Mouse (Mus musculus) stomach, postnatal 0 days (tissue): ENCODE results near the gene Asic4. TPM values are rescaled to one million over a fixed set of nuclear protein-coding genes. Genes with fewer than 3 reads are reported as not detected.

Source experiments
- ATAC-seq: fragments of 200-750 bp; cut with Nextera tagmentation; 2 replicates; pipeline ENCODE4 v1.8.0; 2017; ENCODE audit not compliant: low FRiP score, low TSS enrichment
- DNase-seq: peaks from one replicate; pipeline ENCODE4 v3.0.0-alpha.2; 2016; ENCODE audit warnings: low spot score
- H3K27ac ChIP-seq: fragments of 300-500 bp; sonication (generic); replicated peaks from 2 replicates; pipeline ENCODE4 v1.5.1; 2014; ENCODE audit warnings: mild to moderate bottlenecking, control low read depth
- H3K27me3 ChIP-seq: fragments of 300-500 bp; sonication (generic); 2 replicates; pipeline ENCODE4 v1.6.1; 2014; ENCODE audit warnings: low read length; ENCODE audit not compliant: control insufficient read depth, insufficient read depth
- H3K36me3 ChIP-seq: fragments of 300-500 bp; sonication (generic); 2 replicates; pipeline ENCODE4 v1.6.1; 2014; ENCODE audit warnings: low read length, mixed read lengths; ENCODE audit not compliant: control insufficient read depth, insufficient read depth
- H3K4me1 ChIP-seq: fragments of 300-500 bp; sonication (generic); replicated peaks from 2 replicates; pipeline ENCODE4 v1.6.1; 2014; ENCODE audit warnings: antibody characterized with exemption; ENCODE audit not compliant: control insufficient read depth, insufficient read depth
- H3K4me2 ChIP-seq: fragments of 300-500 bp; sonication (generic); replicated peaks from 2 replicates; pipeline ENCODE4 v1.6.1; 2014; ENCODE audit warnings: low read depth, mild to moderate bottlenecking, control low read depth, moderate library complexity
- H3K4me3 ChIP-seq: fragments of 300-500 bp; sonication (generic); 2 replicates; pipeline ENCODE4 v1.5.1; 2014; ENCODE audit warnings: low read depth, low read length, control low read depth
- H3K9ac ChIP-seq: fragments of 300-500 bp; sonication (generic); 2 replicates; pipeline ENCODE4 v1.6.1; 2014; ENCODE audit warnings: mild to moderate bottlenecking, low read length, control low read depth, mixed read lengths
- H3K9me3 ChIP-seq: fragments of 300-500 bp; sonication (generic); 2 replicates; pipeline ENCODE4 v1.6.1; 2016; ENCODE audit warnings: low read length; ENCODE audit not compliant: control insufficient read depth
- CTCF ChIP-seq: IDR thresholded peaks from 2 replicates; pipeline ENCODE4 v1.5.1; 2016; ENCODE audit warnings: antibody characterized with exemption, low read depth, mild to moderate bottlenecking, moderate library complexity
- EP300 ChIP-seq: optimal IDR thresholded peaks from 2 replicates; pipeline ENCODE3; 2016; ENCODE audit warnings: antibody characterized with exemption
- WGBS: fragments of 180-500 bp; shearing (Covaris S2); extraction: QIAGEN DNeasy Blood & Tissue Kit; methylation state at CpG from one replicate; pipeline ENCODE4 v1.1.7; 2014; 5-methylcytosine and 5-hydroxymethylcytosine counted together
- polyA plus RNA-seq: library from polyadenylated mRNA; unstranded; fragments of >200 nt; fragmentation: Nextera tagmentation; extraction: Ambion mirVana; gene quantifications from 2 replicates; pipeline ENCODE4 v1.2.1, GENCODE M21; 2015

Asic4 gene
- polyA plus RNA-seq, 1 experiment from 2014 or later, result 0.55 TPM

- peak overlapping the region; percentile 50 for H3K4me2 ChIP-seq
- ATAC-seq (no peak; the same call in 1 of the 2 replicates), DNase-seq (peak; percentile 48)
- no peaks in the 10 kb centered on the region for H3K36me3 ChIP-seq
- no peaks in the 10 kb centered on the region for H3K9me3 ChIP-seq
- H3K27ac ChIP-seq, result no peak overlapping the region
- 19% methylated on average over 66 of the region's 71 CpGs for WGBS
- TF ChIP-seq CTCF (peak; percentile 8; the same call in 1 of the 2 replicates), EP300 (no peak)
- H3K9ac ChIP-seq, result peak overlapping the region; percentile 31; the same call in 1 of the 2 replicates
- no peaks in the 10 kb centered on the region for H3K27me3 ChIP-seq
- H3K4me3 ChIP-seq, result peak overlapping the region; percentile 29
- no peaks in the 10 kb centered on the region for H3K4me1 ChIP-seq
These were observed 27.3 kb upstream of the Asic4 start for GRCm38 (mm10) chr1:75422823-75423471.

GRCm38 (mm10) chr1:75423780-75424390 lies 26.4 kb upstream of the Asic4 start:
- no peak for TF ChIP-seq EP300
- no peak for TF ChIP-seq CTCF
- H3K4me3 ChIP-seq, result no peak overlapping the region
- H3K4me1 ChIP-seq, result no peaks in the 10 kb centered on the region

GRCm38 (mm10) chr1:75425796-75426471 lies 24.3 kb upstream of the Asic4 start:
- Histone ChIP-seq H3K9me3 (no peaks in the 10 kb centered on the region), H3K27ac (no peak overlapping the region), H3K36me3 (no peaks in the 10 kb centered on the region; the same call in 1 of the 2 replicates), H3K9ac (no peak overlapping the region), H3K4me2 (no peak overlapping the region), H3K27me3 (no peaks in the 10 kb centered on the region), H3K4me3 (no peak overlapping the region), H3K4me1 (no peaks in the 10 kb centered on the region)
- TF ChIP-seq CTCF (peak; percentile 75), EP300 (no peak)
- 29% methylated on average over 10 of the region's 10 CpGs for WGBS
- no peak for ATAC-seq
- DNase-seq, result peak; percentile 76

More at GRCm38 (mm10) chr1:75423780-75424390, 26.4 kb upstream of the Asic4 start:
- ATAC-seq (no peak), DNase-seq (no peak)
- Histone ChIP-seq H3K27me3 (no peaks in the 10 kb centered on the region), H3K9ac (no peak overlapping the region), H3K36me3 (no peaks in the 10 kb centered on the region), H3K4me2 (no peak overlapping the region), H3K27ac (no peak overlapping the region), H3K9me3 (no peaks in the 10 kb centered on the region)
- WGBS, result 87% methylated on average over 11 of the region's 11 CpGs

DNA sequence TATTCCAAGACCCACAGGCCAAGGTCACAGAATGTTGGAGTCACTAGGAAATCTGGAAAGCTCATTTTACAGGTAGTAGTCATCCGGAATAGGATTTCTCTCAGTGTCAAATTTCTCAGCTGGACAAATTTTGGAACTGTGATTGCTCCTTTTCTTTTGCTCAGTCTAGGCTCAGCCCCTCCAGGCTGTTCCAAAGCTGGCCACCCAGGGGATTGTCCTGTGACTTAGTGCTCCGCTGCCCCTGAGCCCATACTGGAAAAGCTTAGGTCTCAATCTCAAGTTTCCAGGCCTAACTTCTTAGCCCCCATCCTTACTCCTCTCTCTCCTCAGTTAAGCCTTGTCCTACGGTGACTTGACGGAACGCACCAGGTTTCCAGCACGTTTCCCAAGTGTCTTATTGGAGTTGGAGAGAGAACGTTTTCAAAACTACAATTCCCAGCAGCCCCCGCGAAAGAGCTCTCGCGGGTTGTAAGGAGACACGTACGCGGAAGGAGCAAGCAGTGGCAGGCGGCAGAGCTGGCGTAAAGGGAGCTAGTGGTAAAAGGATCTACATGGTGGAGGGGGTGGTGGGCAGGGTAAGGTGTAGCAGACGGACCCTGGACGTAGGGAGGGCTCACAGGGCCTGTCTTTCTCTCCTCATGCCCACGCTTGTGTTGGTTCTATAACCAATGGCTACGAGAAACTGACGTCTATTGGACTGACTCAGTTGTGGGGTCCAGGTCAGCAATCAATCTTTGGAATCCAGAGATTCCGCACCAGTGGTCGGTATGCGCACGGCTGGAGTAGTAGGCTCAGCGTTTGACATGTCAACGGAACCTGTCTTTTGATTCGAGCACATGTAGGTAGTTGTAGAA lies 14.5 kb upstream of the Asic4 start, which contains the start of gene Gmppa:
Gene Gmppa (plus strand): TSS at position 456 of the 854 bp plus-strand sequence.
- Histone ChIP-seq H3K9me3 (no peaks in the 10 kb centered on the region), H3K4me3 (peak within 1 kb of the TSS; percentile 67), H3K4me2 (peak within 1 kb of the TSS; percentile 73), H3K4me1 (peaks cover 5% of the 10 kb centered on the region; the same call in 1 of the 2 replicates), H3K27ac (peak within 1 kb of the TSS; percentile 79), H3K27me3 (no peaks in the 10 kb centered on the region), H3K9ac (peak within 1 kb of the TSS; percentile 75), H3K36me3 (no peaks in the 10 kb centered on the region)
- DNase-seq, result peak; percentile 87
- 5% methylated on average over 28 of the region's 28 CpGs for WGBS
- TF ChIP-seq EP300 (no peak), CTCF (no peak)
- ATAC-seq, result peak; percentile 87

DNA sequence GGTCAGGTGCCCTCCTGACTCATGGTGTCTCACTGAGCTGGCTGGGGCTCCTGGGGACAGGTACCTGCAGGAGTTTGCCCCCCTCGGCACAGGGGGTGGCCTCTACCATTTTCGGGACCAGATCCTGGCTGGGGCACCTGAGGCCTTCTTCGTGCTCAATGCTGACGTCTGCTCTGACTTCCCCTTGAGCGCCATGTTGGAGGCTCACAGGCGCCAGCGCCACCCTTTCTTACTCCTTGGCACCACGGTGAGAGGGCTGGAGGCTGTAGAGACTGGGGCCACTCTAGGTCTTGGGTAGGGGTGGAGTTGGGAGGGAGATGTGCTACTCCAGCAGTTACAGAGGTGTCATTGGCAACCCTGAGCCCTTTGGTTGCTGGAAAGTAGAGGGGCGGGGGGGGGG lies 11.5 kb upstream of the Asic4 start:
- H3K4me3 ChIP-seq, result no peak overlapping the region
- peaks cover 13% of the 10 kb centered on the region for H3K36me3 ChIP-seq
- no peak overlapping the region for H3K4me2 ChIP-seq
- H3K9me3 ChIP-seq, result no peaks in the 10 kb centered on the region
- no peaks in the 10 kb centered on the region for H3K27me3 ChIP-seq
- no peak overlapping the region for H3K27ac ChIP-seq
- no peak for ATAC-seq
- DNase-seq, result no peak
- WGBS, result 87% methylated on average over 8 of the region's 9 CpGs
- H3K9ac ChIP-seq, result no peak overlapping the region
- H3K4me1 ChIP-seq, result peaks cover 5% of the 10 kb centered on the region; the same call in 1 of the 2 replicates
- TF ChIP-seq CTCF, result no peak
- no peak for TF ChIP-seq EP300
